Mouse (Mus musculus) liver, adult 2 months (tissue): Measurements from ENCODE around the gene Rack1.
A peak's percentile ranks its signal among the peaks of the same experiment; 100 is the strongest.

Source experiments
- CTCF ChIP-seq: fragments of 200-500 bp; IDR thresholded peaks from 2 replicates; pipeline ENCODE4 v1.5.1; 2011; ENCODE audit warnings: low read depth, low read length, control low read depth
- POLR2A ChIP-seq: fragments of 200-500 bp; IDR thresholded peaks from 2 replicates; pipeline ENCODE4 v1.6.1; 2011; ENCODE audit warnings: low read length, control low read depth; ENCODE audit not compliant: insufficient read depth; ENCODE audit errors: extremely low read depth

DNA sequence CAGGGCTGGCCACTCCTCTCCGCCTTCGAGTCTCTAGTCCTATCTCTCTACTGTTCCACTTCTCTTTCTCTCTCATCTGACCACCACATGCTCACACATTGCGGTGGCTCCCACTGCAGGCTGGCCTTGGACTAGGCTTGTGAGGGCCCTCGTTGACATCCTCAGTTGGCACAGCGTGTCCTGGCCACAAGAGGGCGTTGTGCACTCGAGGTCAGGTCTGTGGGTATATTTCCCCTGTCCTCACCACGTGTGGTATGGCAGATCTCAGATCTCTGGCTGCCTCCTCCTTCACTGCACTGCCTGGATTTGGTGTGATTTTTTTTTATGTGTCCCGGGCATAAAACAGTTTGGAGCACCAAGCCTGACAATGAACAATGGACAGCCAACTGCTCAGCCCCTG, 23.5 kb upstream of the Rack1 start:
- TF ChIP-seq CTCF (peak; percentile 53), POLR2A (no peak)
